In genomic region chr7:102752086-102752485, GRCm38 (mm10) we compare ENCODE assay signal across 16 mouse cellular contexts. TPM values are rescaled to one million over a fixed set of nuclear protein-coding genes. Genes with fewer than 3 reads are reported as not detected.
DNase-seq lines count a peak whose midpoint lies in the region; ATAC-seq and TF ChIP-seq lines count a peak whose summit lies in the region.
"Had no signal": no experiment of that assay in that cellular context is flagged by ENCODE, and none has a peak within 500 bp of the region (broad histone marks: within the 10 kb centered on the region; RNA-seq: fewer than 3 reads in every experiment).

No protein-coding gene starts in this region.

- ATAC-seq in lung, postnatal 0 days: no peak
- ATAC-seq in megakaryocyte-erythroid progenitor cell, adult 5-6 weeks (replicated peaks; ENCODE audit: low FRiP score, low TSS enrichment, poor library complexity, severe bottlenecking): 0 out of 2 replicates have a peak, but pooled peaks have one; percentile 59

- peak; percentile 4 for DNase-seq in embryo, embryonic 10.5 days (ENCODE audit: low spot score)
- no peak for DNase-seq in embryo, embryonic 9.5 days (ENCODE audit: extremely low spot score)
- no peak for DNase-seq in lung, postnatal 0 days (ENCODE audit: low spot score)
- DNase-seq in lung, postnatal 25 days (ENCODE audit: low spot score): no peak
- DNase-seq in ES-E14 (ENCODE audit: low read depth, low spot score): peak; percentile 3
- no peak for DNase-seq in frontal cortex, postnatal 14 days (ENCODE audit: low spot score in 2 of 2)
- no peak for DNase-seq in right cerebral cortex, adult 18-20 months
- DNase-seq: heart, adult 11 months; thymus, postnatal 36 days had no signal

- H3K9ac ChIP-seq in lung, postnatal 0 days (replicated peaks; ENCODE audit: low read depth): no peak overlapping the region
- H3K9ac ChIP-seq in ES-E14 (ENCODE audit: insufficient read depth, low read depth, low read length, poor library complexity, severe bottlenecking): no peak overlapping the region
- H3K9ac ChIP-seq: forebrain, embryonic 12.5 days; liver, embryonic 15.5 days had no signal

- 3% methylated on average over 1 of the region's 1 CpGs for WGBS in lung, postnatal 0 days

- H3K36me3 ChIP-seq in lung, postnatal 0 days (ENCODE audit: insufficient read depth, low read length): no peaks in the 10 kb centered on the region
- H3K36me3 ChIP-seq in ES-E14 (ENCODE audit: control insufficient read depth, insufficient read depth, low read length, poor library complexity, severe bottlenecking): no peaks in the 10 kb centered on the region
- H3K36me3 ChIP-seq: forebrain, embryonic 12.5 days; G1E; liver, embryonic 15.5 days had no signal

- no peak for TF ChIP-seq EP300 in lung, postnatal 0 days (IDR thresholded peaks at IDR 0.05)

- H3K4me2 ChIP-seq in lung, postnatal 0 days (replicated peaks; ENCODE audit: low read depth, low read length): no peak overlapping the region
- H3K4me2 ChIP-seq: forebrain, embryonic 12.5 days; liver, embryonic 15.5 days had no signal

- H3K9me3 ChIP-seq in lung, postnatal 0 days (ENCODE audit: low read length): no peaks in the 10 kb centered on the region
- no peaks in the 10 kb centered on the region for H3K9me3 ChIP-seq in ES-E14 (ENCODE audit: control insufficient read depth, insufficient read depth, low read depth, low read length)
- H3K9me3 ChIP-seq: forebrain, embryonic 12.5 days; G1E; liver, embryonic 15.5 days had no signal

- TF ChIP-seq CTCF in lung, postnatal 0 days (IDR thresholded peaks at IDR 0.05): peak; percentile 19

- H3K27ac ChIP-seq in lung, postnatal 0 days (ENCODE audit: low read length): no peak overlapping the region
- no peak overlapping the region for H3K27ac ChIP-seq in ES-E14 (ENCODE audit: insufficient read depth, low read depth, low read length, poor library complexity, severe bottlenecking)
- H3K27ac ChIP-seq: forebrain, embryonic 12.5 days; liver, embryonic 15.5 days had no signal

- H3K4me3 ChIP-seq in lung, postnatal 0 days (ENCODE audit: low read depth, low read length): no peak overlapping the region
- H3K4me3 ChIP-seq in ES-E14 (ENCODE audit: insufficient read depth in 1 of 2, low read depth in 1 of 2, low read length in 2 of 2, poor library complexity in 1 of 2, severe bottlenecking in 1 of 2): no peak overlapping the region
- H3K4me3 ChIP-seq: forebrain, embryonic 12.5 days; liver, embryonic 15.5 days had no signal

- in situ Hi-C loops in ES-E14 (cut with MboI; ENCODE audit: low sequenced_read_pairs in 2 of 2, unreplicated experiment in 2 of 2): no loop called here

- H3K4me1 ChIP-seq in lung, postnatal 0 days (ENCODE audit: insufficient read depth, low read depth, low read length): no peaks in the 10 kb centered on the region
- H3K4me1 ChIP-seq in ES-E14 (ENCODE audit: control insufficient read depth in 2 of 2, insufficient read depth in 2 of 2, low read length in 2 of 2, poor library complexity in 1 of 2): no peaks in the 10 kb centered on the region
- H3K4me1 ChIP-seq: forebrain, embryonic 12.5 days; liver, embryonic 15.5 days had no signal

- H3K27me3 ChIP-seq in lung, postnatal 0 days (replicated peaks; ENCODE audit: insufficient read depth, low read length): no peaks in the 10 kb centered on the region
- H3K27me3 ChIP-seq: forebrain, embryonic 12.5 days; liver, embryonic 15.5 days had no signal

TF ChIP-seq in ES-E14, 5 proteins besides CTCF, POLR2A, EP300 and RAD21:
- no peak for TF ChIP-seq ZNF384 (IDR thresholded peaks at IDR 0.05; ENCODE audit: low read depth, low read length)
- no peak for TF ChIP-seq ZC3H11A (IDR thresholded peaks at IDR 0.05; ENCODE audit: borderline replicate concordance, low read depth, low read length)
- no peak for TF ChIP-seq HCFC1 (IDR thresholded peaks at IDR 0.05; ENCODE audit: borderline replicate concordance, insufficient read depth, low read length)
- TF ChIP-seq MAFK (IDR thresholded peaks at IDR 0.05; ENCODE audit: insufficient read depth, low read depth, low read length): no peak
- no peak for TF ChIP-seq CHD2 (IDR thresholded peaks at IDR 0.05; ENCODE audit: low read depth, low read length)

RNA-seq across cellular contexts. Expression of gene Olfr560, which starts 7.1 kb away (rescaled TPM):
- polyA plus RNA-seq in lung, postnatal 0 days (2015; fragmentation: Nextera tagmentation; extraction: Ambion mirVana): not detected in 2 replicates
- total RNA-seq in ES-E14 (2012; rRNA removed): not detected in 2 replicates
- not detected in 2 replicates for total RNA-seq in megakaryocyte-erythroid progenitor cell, adult 5-6 weeks (2014; fragmentation: Nextera tagmentation)
- not detected in 2 replicates for total RNA-seq in megakaryocyte-erythroid progenitor cell, adult 5-6 weeks (2017)
- polyA plus RNA-seq: brain, embryonic 14.5 days; forebrain, embryonic 12.5 days; G1E; hindbrain, embryonic 11.5 days; liver, embryonic 15.5 days had no signal

RNA-seq across cellular contexts. Expression of gene Olfr78, which starts 7.2 kb away (rescaled TPM):
- polyA plus RNA-seq in lung, postnatal 0 days (2015; fragmentation: Nextera tagmentation; extraction: Ambion mirVana): 0.04 and 0.12 TPM in 2 replicates
- not detected in 2 replicates for total RNA-seq in ES-E14 (2012; rRNA removed)
- not detected in 2 replicates for total RNA-seq in megakaryocyte-erythroid progenitor cell, adult 5-6 weeks (2014; fragmentation: Nextera tagmentation)
- not detected in 2 replicates for total RNA-seq in megakaryocyte-erythroid progenitor cell, adult 5-6 weeks (2017)
- polyA plus RNA-seq: G1E; liver, embryonic 15.5 days had no signal

RNA-seq across cellular contexts. Expression of gene Olfr561, which starts 18.9 kb away (rescaled TPM):
- not detected in 2 replicates for polyA plus RNA-seq in lung, postnatal 0 days (2015; fragmentation: Nextera tagmentation; extraction: Ambion mirVana)
- total RNA-seq in ES-E14 (2012; rRNA removed): not detected in 2 replicates
- total RNA-seq in megakaryocyte-erythroid progenitor cell, adult 5-6 weeks (2014; fragmentation: Nextera tagmentation): not detected in 2 replicates
- total RNA-seq in megakaryocyte-erythroid progenitor cell, adult 5-6 weeks (2017): not detected in 2 replicates
- total RNA-seq: left cerebral cortex, postnatal 25 days had no signal
- polyA plus RNA-seq: brain, embryonic 14.5 days; forebrain, embryonic 12.5 days; G1E; hindbrain, embryonic 11.5 days; liver, embryonic 15.5 days had no signal

RNA-seq across cellular contexts. Expression of gene Olfr559, which starts 24.8 kb away (rescaled TPM):
- polyA plus RNA-seq in lung, postnatal 0 days (2015; fragmentation: Nextera tagmentation; extraction: Ambion mirVana): not detected in 2 replicates
- total RNA-seq in ES-E14 (2012; rRNA removed): not detected in 2 replicates
- total RNA-seq in megakaryocyte-erythroid progenitor cell, adult 5-6 weeks (2014; fragmentation: Nextera tagmentation): not detected in 2 replicates
- total RNA-seq in megakaryocyte-erythroid progenitor cell, adult 5-6 weeks (2017): not detected in 2 replicates
- total RNA-seq: G1E; left cerebral cortex, postnatal 25 days had no signal
- polyA plus RNA-seq: brain, embryonic 14.5 days; forebrain, embryonic 12.5 days; G1E; hindbrain, embryonic 11.5 days; liver, embryonic 15.5 days had no signal

RNA-seq across cellular contexts. Expression of gene Olfr33, which starts 33.2 kb away (rescaled TPM):
- not detected in 2 replicates for polyA plus RNA-seq in lung, postnatal 0 days (2015; fragmentation: Nextera tagmentation; extraction: Ambion mirVana)
- total RNA-seq in ES-E14 (2012; rRNA removed): not detected in 2 replicates
- not detected in 2 replicates for total RNA-seq in megakaryocyte-erythroid progenitor cell, adult 5-6 weeks (2014; fragmentation: Nextera tagmentation)
- not detected in 2 replicates for total RNA-seq in megakaryocyte-erythroid progenitor cell, adult 5-6 weeks (2017)
- total RNA-seq: G1E; left cerebral cortex, postnatal 25 days had no signal
- polyA plus RNA-seq: brain, embryonic 14.5 days; forebrain, embryonic 12.5 days; G1E; hindbrain, embryonic 11.5 days; liver, embryonic 15.5 days had no signal

Comparison
In these comparisons a context has a peak if more than half of its experiments do, and no peak if none do; other contexts are left out.
1. DNase-seq: peak in embryo, embryonic 10.5 days (single experiment) and ES-E14 (single experiment); none in embryo, embryonic 9.5 days (single experiment), lung, postnatal 0 days (single experiment), lung, postnatal 25 days (single experiment), frontal cortex, postnatal 14 days (0 of 2) and right cerebral cortex, adult 18-20 months (single experiment).